Mouse (Mus musculus) B cell, adult 2 months (primary cell): Measurements from ENCODE around the gene Ephx1.
A peak's percentile ranks its signal among the peaks of the same experiment; 100 is the strongest.
"Not testable (repeated sequence)": the region's sequence is repeated elsewhere in the genome, so short reads cannot be mapped to it uniquely, and the experiment has no call there.

Experiments
- DNase-seq, 2 experiments: peaks; one replicate each; pipeline ENCODE4 v3.0.0; 2022

The Ephx1 gene

GRCm38 (mm10) chr1:181020756-181021487, at the start of gene Ephx1:
Gene Ephx1 (minus strand): TSS chr1:181020904.
- no peak for DNase-seq

- no peak for DNase-seq
Measured at GRCm38 (mm10) chr1:181069671-181070070, 49.0 kb upstream of the Ephx1 start.

GRCm38 (mm10) chr1:181068344-181068743, 47.6 kb upstream of the Ephx1 start:
- DNase-seq = no peak

GRCm38 (mm10) chr1:181064648-181065047, 43.9 kb upstream of the Ephx1 start:
- DNase-seq = no peak

GRCm38 (mm10) chr1:181063991-181064390, 43.3 kb upstream of the Ephx1 start:
- no peak for DNase-seq

- DNase-seq = no peak
Measured at GRCm38 (mm10) chr1:181061784-181062485, 41.2 kb upstream of the Ephx1 start.

GRCm38 (mm10) chr1:181052898-181053297, 32.2 kb upstream of the Ephx1 start:
- DNase-seq = no peak

- DNase-seq = no peak
Measured at GRCm38 (mm10) chr1:181050937-181051336, 30.2 kb upstream of the Ephx1 start, which contains the start of gene 9130409I23Rik. Gene 9130409I23Rik (plus strand): TSS chr1:181051237.

GRCm38 (mm10) chr1:181049328-181049842, 28.7 kb upstream of the Ephx1 start:
- no peak for DNase-seq

- DNase-seq = no peak
Measured at GRCm38 (mm10) chr1:181047520-181047919, 26.8 kb upstream of the Ephx1 start.

GRCm38 (mm10) chr1:181039652-181040051, 18.9 kb upstream of the Ephx1 start:
- peak; percentile 53 to 57 for DNase-seq

- no peak for DNase-seq
Measured at GRCm38 (mm10) chr1:181037623-181038022, 16.9 kb upstream of the Ephx1 start.

GRCm38 (mm10) chr1:181035015-181035778, 14.5 kb upstream of the Ephx1 start:
- DNase-seq = not testable (repeated sequence)

GRCm38 (mm10) chr1:181022265-181022664, 1.6 kb upstream of the Ephx1 start:
- peak; percentile 85 to 89 for DNase-seq

GRCm38 (mm10) chr1:181021488-181021865, 773 bp upstream of the Ephx1 start:
- DNase-seq = no peak

GRCm38 (mm10) chr1:181017890-181018420, 2.7 kb downstream of the Ephx1 start:
- no peak for DNase-seq

- DNase-seq = peak; percentile 92 to 94
Measured at GRCm38 (mm10) chr1:181017212-181017711, 3.4 kb downstream of the Ephx1 start.

GRCm38 (mm10) chr1:181016532-181017131, 4.1 kb downstream of the Ephx1 start:
- peak; percentile 71 to 76 for DNase-seq

GRCm38 (mm10) chr1:181016045-181016444, 4.7 kb downstream of the Ephx1 start:
- DNase-seq = no peak

- DNase-seq = peak in 1 of 2 experiments; percentile 4
Measured at GRCm38 (mm10) chr1:181015558-181015957, 5.1 kb downstream of the Ephx1 start.

- peak in 1 of 2 experiments; percentile 19 for DNase-seq
Measured at GRCm38 (mm10) chr1:181014731-181015500, 5.8 kb downstream of the Ephx1 start.
